Mouse (Mus musculus): ENCODE results near the gene Retnlg.
"Not testable (repeated sequence)": the region's sequence is repeated elsewhere in the genome, so short reads cannot be mapped to it uniquely, and the experiment has no call there.

Gene Retnlg

GRCm38 (mm10) chr16:48872321-48872720, at the start of gene Retnlg:
Gene Retnlg, plus strand, starts transcription at chr16:48872621.
- no peak for DNase-seq (ENCODE audit: low read depth, low spot score)

- no peak for DNase-seq (ENCODE audit: low read depth, low spot score)
Observed at GRCm38 (mm10) chr16:48826474-48826873, 45.9 kb upstream of the Retnlg start.

DNA sequence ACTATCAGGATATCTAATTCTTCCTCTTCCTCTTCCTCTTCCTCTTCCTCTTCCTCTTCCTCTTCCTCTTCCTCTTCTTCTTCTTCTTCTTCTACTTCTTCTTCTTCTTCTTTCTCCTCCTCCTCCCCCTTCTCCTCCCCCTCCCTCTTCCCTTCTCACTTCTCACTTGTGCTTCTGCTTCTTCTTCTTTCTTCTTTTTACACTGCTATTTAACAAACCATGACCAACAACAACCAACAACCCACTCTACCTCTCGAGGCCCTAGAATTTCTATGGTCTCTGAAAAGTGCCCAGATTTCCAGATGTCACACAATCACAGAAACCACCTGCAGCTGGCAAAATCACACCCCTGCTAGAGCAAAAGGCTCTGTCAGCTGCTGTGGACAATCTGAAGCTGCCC, 44.8 kb upstream of the Retnlg start:
- no peak for DNase-seq (ENCODE audit: low read depth, low spot score)

- no peak for DNase-seq (ENCODE audit: low read depth, low spot score)
Observed at GRCm38 (mm10) chr16:48829060-48829459, 43.4 kb upstream of the Retnlg start.

DNA sequence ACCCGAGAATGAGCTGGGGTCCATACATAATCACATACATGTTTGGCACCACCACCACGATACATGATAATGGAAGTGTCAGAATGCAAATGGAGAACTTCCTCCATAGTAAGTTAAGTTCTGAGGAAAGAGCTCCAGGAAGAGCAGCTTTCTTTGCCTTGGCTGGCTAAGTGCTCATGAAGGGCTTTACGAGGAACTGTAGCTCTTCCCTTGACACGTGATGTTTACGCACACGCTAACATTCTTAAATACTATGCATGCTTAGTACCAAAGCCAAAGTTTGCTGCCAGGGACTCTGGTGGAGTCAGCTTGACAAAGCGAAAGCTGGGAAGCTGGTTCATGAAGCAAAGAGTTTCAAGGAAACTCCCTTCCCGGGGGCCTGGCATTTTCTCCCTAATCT, 40.4 kb upstream of the Retnlg start:
- DNase-seq (ENCODE audit: low read depth, low spot score), result no peak

GRCm38 (mm10) chr16:48833626-48834025, 38.8 kb upstream of the Retnlg start:
- DNase-seq (ENCODE audit: low read depth, low spot score), result not testable (repeated sequence)

- DNase-seq (ENCODE audit: low read depth, low spot score), result no peak
Observed at GRCm38 (mm10) chr16:48842266-48842665, 30.2 kb upstream of the Retnlg start, which contains the start of gene Retnla. Gene Retnla, plus strand, starts transcription at chr16:48842551.

DNA sequence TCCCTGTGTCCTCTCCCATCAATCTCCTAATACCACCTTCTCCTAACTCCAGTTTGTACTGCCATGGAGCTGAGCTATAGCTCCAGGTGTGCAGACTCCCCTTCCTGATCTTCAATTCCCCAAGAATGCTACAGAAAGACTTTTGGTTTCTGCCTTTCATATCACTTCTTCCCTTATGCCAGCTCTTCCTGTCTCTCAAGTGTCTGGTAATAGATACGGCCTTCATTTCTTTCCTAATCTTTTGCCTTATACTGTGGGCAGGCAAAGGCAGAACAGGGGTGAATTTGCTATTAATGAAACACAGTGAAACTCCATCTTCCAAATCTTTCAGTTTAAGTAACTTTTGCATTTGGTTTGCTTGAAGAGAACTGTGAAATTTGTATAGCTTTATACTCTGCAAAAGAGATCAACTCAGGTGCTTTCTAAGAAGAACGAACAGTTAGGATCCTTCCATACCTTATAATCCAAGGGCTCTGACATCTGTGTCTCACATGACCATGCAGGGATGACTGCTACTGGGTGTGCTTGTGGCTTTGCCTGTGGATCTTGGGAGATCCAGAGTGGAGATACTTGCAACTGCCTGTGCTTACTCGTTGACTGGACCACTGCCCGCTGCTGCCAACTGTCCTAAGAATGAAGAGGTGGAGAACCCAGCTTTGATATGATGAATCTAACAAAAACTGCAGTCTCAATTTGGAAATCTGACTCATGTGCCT, 28.6 kb upstream of the Retnlg start:
- no peak for DNase-seq (ENCODE audit: low read depth, low spot score)

GRCm38 (mm10) chr16:48865004-48865403, 7.4 kb upstream of the Retnlg start:
- peak; percentile 15 for DNase-seq (ENCODE audit: low read depth, low spot score)

- no peak for DNase-seq (ENCODE audit: low read depth, low spot score)
Observed at GRCm38 (mm10) chr16:48867690-48868089, 4.7 kb upstream of the Retnlg start.

GRCm38 (mm10) chr16:48868663-48869062, 3.8 kb upstream of the Retnlg start:
- DNase-seq (ENCODE audit: low read depth, low spot score), result no peak

DNA sequence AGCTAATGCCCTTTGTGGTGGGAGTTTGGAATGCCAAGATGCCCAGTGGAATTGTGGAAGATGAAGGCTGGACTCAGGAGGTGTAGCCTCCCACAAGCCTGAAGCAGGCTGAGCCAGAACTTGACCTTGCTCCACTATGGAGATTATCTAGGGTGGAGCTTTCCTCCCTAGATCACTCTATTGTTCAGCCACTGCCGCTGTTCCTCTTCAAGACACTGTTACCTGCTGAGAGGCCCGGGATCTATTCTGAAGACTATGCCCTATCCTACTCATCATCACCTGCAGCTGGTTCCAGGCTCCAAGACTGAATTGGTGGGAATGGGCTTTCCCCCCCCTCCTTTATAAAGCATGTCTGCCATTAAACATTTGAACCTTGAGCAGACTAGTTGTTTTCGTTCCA, 2.8 kb upstream of the Retnlg start:
- DNase-seq (ENCODE audit: low read depth, low spot score), result no peak

GRCm38 (mm10) chr16:48871754-48872153, 667 bp upstream of the Retnlg start:
- no peak for DNase-seq (ENCODE audit: low read depth, low spot score)

DNA sequence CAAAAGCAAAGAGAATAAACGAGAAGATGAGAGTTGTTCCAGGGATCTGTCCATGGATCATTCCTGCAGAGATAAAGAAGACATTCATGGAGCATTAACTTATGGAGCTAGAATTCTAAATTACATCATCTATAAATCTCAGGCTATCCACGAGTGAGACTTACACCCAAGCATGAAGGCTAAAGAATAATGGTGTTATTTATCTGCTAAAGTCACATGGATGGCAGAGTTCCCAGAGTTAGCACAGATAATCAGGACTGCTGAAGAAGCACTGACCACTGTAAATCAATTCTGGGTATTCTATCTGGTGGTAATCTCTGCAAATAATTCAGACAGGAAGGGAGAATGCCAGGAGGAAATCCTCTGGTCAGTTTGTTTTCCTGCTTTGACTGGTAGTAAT, 18.3 kb downstream of the Retnlg start:
- DNase-seq (ENCODE audit: low read depth, low spot score), result no peak

DNA sequence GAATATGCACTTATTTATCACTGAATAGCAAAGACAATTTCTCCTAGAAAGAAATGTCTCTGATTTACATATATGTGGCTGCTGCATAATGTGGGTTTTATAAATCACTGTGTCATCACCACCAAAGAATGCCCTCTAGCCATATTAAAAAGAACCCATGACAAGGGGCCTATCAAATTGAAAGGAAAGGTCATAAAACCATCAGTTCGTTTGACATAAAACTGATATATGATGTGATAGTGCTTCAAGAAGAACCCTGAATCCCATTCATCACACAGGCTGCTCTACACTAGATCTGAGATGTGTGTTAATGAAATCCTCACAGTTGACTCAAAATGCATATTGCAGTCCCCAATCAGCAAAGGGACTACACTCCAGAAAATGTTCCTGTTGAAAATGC, 27.4 kb downstream of the Retnlg start:
- no peak for DNase-seq (ENCODE audit: low read depth, low spot score)

DNA sequence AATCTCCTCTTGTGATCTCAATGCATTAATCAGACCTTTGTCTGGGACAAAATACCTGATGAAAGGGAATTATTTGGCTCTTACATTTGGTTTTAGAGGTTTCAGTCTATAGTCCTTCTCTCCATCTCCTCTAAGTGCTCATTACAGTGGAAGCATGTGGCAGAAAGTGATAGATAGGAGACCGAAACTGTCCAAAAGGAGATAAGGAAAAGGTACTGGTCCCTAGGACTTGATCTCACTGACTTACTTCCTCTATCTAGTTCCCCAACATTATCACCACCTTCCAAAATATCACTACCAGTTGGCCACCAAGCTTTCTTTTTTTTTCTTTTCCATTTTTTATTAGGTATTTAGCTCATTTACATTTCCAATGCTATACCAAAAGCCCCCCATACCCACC, 38.8 kb downstream of the Retnlg start:
- DNase-seq (ENCODE audit: low read depth, low spot score), result no peak

DNA sequence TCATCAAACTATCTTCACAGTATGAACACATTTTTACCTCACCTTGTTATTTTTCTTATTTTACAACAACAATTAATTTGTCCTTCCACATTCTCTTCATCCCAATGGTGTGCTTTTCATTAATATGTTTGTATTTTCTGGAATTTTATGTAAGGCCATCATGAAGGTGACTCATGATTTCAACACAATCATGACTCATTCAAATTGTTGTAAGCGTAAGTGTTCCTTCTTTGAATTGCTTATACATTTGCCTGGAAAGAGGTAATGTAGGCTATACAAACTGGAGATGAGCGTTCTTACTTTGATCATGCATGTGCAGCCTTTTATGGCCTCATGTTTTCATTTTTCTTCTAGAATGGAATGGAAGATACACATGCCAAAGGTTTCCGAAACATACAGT, 40.8 kb downstream of the Retnlg start:
- DNase-seq (ENCODE audit: low read depth, low spot score), result no peak

DNA sequence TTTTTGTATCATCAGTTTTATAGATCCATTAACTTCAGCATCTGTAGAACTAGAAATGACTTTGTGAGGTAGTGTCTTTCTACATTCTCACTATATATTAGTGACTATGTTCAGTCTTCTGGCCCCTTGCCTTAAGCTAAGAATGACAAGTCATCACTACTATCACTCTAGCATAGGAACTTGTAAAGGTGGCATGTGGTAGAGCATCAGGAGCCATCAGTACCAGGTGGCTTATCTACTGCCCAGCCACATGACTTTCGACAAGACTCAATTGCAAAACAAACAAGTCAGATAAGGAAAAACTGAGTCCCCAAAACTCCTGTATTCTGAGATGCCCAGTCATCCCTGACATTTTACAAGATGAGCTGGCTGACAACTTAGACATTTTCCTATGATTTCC, 51.3 kb downstream of the Retnlg start:
- DNase-seq (ENCODE audit: low read depth, low spot score), result no peak
